Mouse (Mus musculus) B cell, adult 2 months (primary cell): Measurements from ENCODE around the gene Fam227b.

Experiments
- DNase-seq, 2 experiments: peaks; one replicate each; pipeline ENCODE4 v3.0.0; 2022

Gene Fam227b

GRCm38 (mm10) chr2:125975808-125976345 lies 175.9 kb downstream of the Fam227b start:
- no peak for DNase-seq

GRCm38 (mm10) chr2:125975206-125975605 lies 176.6 kb downstream of the Fam227b start:
- DNase-seq, result no peak

GRCm38 (mm10) chr2:125973207-125973606 lies 178.6 kb downstream of the Fam227b start:
- no peak for DNase-seq

GRCm38 (mm10) chr2:125968811-125969210 lies 183.0 kb downstream of the Fam227b start:
- no peak for DNase-seq

GRCm38 (mm10) chr2:125948195-125948594 lies 203.6 kb downstream of the Fam227b start:
- DNase-seq, result no peak

- DNase-seq, result no peak
These were observed 208.5 kb downstream of the Fam227b start for GRCm38 (mm10) chr2:125943301-125943700.

- no peak for DNase-seq
These were observed 210.6 kb downstream of the Fam227b start for GRCm38 (mm10) chr2:125941111-125941785.

GRCm38 (mm10) chr2:125938993-125939642 lies 212.7 kb downstream of the Fam227b start:
- no peak for DNase-seq

- no peak for DNase-seq
These were observed 215.4 kb downstream of the Fam227b start for GRCm38 (mm10) chr2:125936396-125936795.

- no peak for DNase-seq
These were observed 217.8 kb downstream of the Fam227b start for GRCm38 (mm10) chr2:125933977-125934376.
